Mouse (Mus musculus) spleen, adult 2 months (tissue): ENCODE measurements around the gene Fndc3b.

Source experiments
- CTCF ChIP-seq: fragments of 200-500 bp; IDR thresholded peaks from 2 replicates; pipeline ENCODE4 v1.5.1; 2011; ENCODE audit warnings: mild to moderate bottlenecking, inconsistent platforms; ENCODE audit not compliant: insufficient read depth, insufficient read length, insufficient replicate concordance; ENCODE audit errors: extremely low read depth
- POLR2A ChIP-seq: fragments of 200-500 bp; IDR thresholded peaks from 2 replicates; pipeline ENCODE4 v1.6.1; 2011; ENCODE audit warnings: low read depth, low read length, inconsistent platforms

GRCm38 (mm10) chr3:27579229-27579628, 131.9 kb downstream of the Fndc3b start:
- TF ChIP-seq POLR2A (no peak), CTCF (no peak)
